Mouse (Mus musculus): Measurements from ENCODE around the gene 6030452D12Rik. TPM values are rescaled to one million over a fixed set of nuclear protein-coding genes. Genes with fewer than 3 reads are reported as not detected.

6030452D12Rik gene
- total RNA-seq, 1 experiment, result not detected

- Histone ChIP-seq H3K36me3 (ENCODE audit: control insufficient read depth, insufficient read depth, low read length, poor library complexity, severe bottlenecking) (no peaks in the 10 kb centered on the region), H3K4me1 (ENCODE audit: control insufficient read depth in 2 of 2, insufficient read depth in 2 of 2, low read length in 2 of 2, poor library complexity in 1 of 2) (peaks cover 7% of the 10 kb centered on the region in 2 experiments; a peak in 1 of 4 replicates), H3K4me3 (ENCODE audit: insufficient read depth in 1 of 2, low read depth in 1 of 2, low read length in 2 of 2, poor library complexity in 1 of 2, severe bottlenecking in 1 of 2) (no peak overlapping the region), H3K9ac (ENCODE audit: insufficient read depth, low read depth, low read length, poor library complexity, severe bottlenecking) (no peak overlapping the region), H3K27ac (ENCODE audit: insufficient read depth, low read depth, low read length, poor library complexity, severe bottlenecking) (no peak overlapping the region), H3K9me3 (ENCODE audit: control insufficient read depth, insufficient read depth, low read depth, low read length) (peaks cover 4% of the 10 kb centered on the region; the same call in 1 of the 2 replicates)
- no peak for DNase-seq (ENCODE audit: low read depth, low spot score)
- in situ Hi-C loops (cut with MboI; ENCODE audit: low sequenced_read_pairs in 2 of 2, unreplicated experiment in 2 of 2), result no loop called here
- peak; percentile 86 for TF ChIP-seq ZNF384 (IDR thresholded peaks at IDR 0.05; ENCODE audit: low read depth, low read length)
- TF ChIP-seq ZC3H11A (IDR thresholded peaks at IDR 0.05; ENCODE audit: borderline replicate concordance, low read depth, low read length), result no peak
These were observed 8.9 kb downstream of the 6030452D12Rik start for GRCm38 (mm10) chr8:106509079-106509780.

- no peak within 1 kb of the TSS for H3K27ac ChIP-seq (ENCODE audit: insufficient read depth, low read depth, low read length, poor library complexity, severe bottlenecking)
- H3K4me1 ChIP-seq (ENCODE audit: control insufficient read depth in 2 of 2, insufficient read depth in 2 of 2, low read length in 2 of 2, poor library complexity in 1 of 2), result peaks cover 7% of the 10 kb centered on the region in 2 experiments; a peak in 1 of 4 replicates
- no peak for DNase-seq (ENCODE audit: low read depth, low spot score)
- H3K4me3 ChIP-seq (ENCODE audit: insufficient read depth in 1 of 2, low read depth in 1 of 2, low read length in 2 of 2, poor library complexity in 1 of 2, severe bottlenecking in 1 of 2), result peak within 1 kb of the TSS; percentile 66 to 76
- H3K36me3 ChIP-seq (ENCODE audit: control insufficient read depth, insufficient read depth, low read length, poor library complexity, severe bottlenecking), result no peaks in the 10 kb centered on the region
- H3K9me3 ChIP-seq (ENCODE audit: control insufficient read depth, insufficient read depth, low read depth, low read length), result no peaks in the 10 kb centered on the region
- TF ChIP-seq MAFK (IDR thresholded peaks at IDR 0.05; ENCODE audit: insufficient read depth, low read depth, low read length) (no peak), HCFC1 (IDR thresholded peaks at IDR 0.05; ENCODE audit: borderline replicate concordance, insufficient read depth, low read length) (no peak), ZNF384 (IDR thresholded peaks at IDR 0.05; ENCODE audit: low read depth, low read length) (0 out of 2 replicates have a peak, but pooled peaks have one; percentile 20)
- in situ Hi-C loops (cut with MboI; ENCODE audit: low sequenced_read_pairs in 2 of 2, unreplicated experiment in 2 of 2), result no loop called here
- H3K9ac ChIP-seq (ENCODE audit: insufficient read depth, low read depth, low read length, poor library complexity, severe bottlenecking), result peak within 1 kb of the TSS; percentile 75
These were observed 10.1 kb downstream of the 6030452D12Rik start, which contains the start of gene Cdh3 for GRCm38 (mm10) chr8:106510365-106510975. Gene Cdh3, plus strand, starts transcription at chr8:106510891.

- peak overlapping the region; percentile 66 to 76 for H3K4me3 ChIP-seq (ENCODE audit: insufficient read depth in 1 of 2, low read depth in 1 of 2, low read length in 2 of 2, poor library complexity in 1 of 2, severe bottlenecking in 1 of 2)
These were observed 10.8 kb downstream of the 6030452D12Rik start for GRCm38 (mm10) chr8:106511065-106511501.

GRCm38 (mm10) chr8:106511531-106512041, 11.3 kb downstream of the 6030452D12Rik start:
- H3K27ac ChIP-seq (ENCODE audit: insufficient read depth, low read depth, low read length, poor library complexity, severe bottlenecking), result no peak overlapping the region
- H3K9me3 ChIP-seq (ENCODE audit: control insufficient read depth, insufficient read depth, low read depth, low read length), result no peaks in the 10 kb centered on the region
- H3K36me3 ChIP-seq (ENCODE audit: control insufficient read depth, insufficient read depth, low read length, poor library complexity, severe bottlenecking), result peaks cover under 1% of the 10 kb centered on the region; the same call in 1 of the 2 replicates
- peak overlapping the region; percentile 75 for H3K9ac ChIP-seq (ENCODE audit: insufficient read depth, low read depth, low read length, poor library complexity, severe bottlenecking)
- in situ Hi-C loops (cut with MboI; ENCODE audit: low sequenced_read_pairs in 2 of 2, unreplicated experiment in 2 of 2), result no loop called here
- peaks cover 9 to 12% of the 10 kb centered on the region in 2 experiments; a peak in 3 of 4 replicates for H3K4me1 ChIP-seq (ENCODE audit: control insufficient read depth in 2 of 2, insufficient read depth in 2 of 2, low read length in 2 of 2, poor library complexity in 1 of 2)
- no peak for DNase-seq (ENCODE audit: low read depth, low spot score)
- TF ChIP-seq CHD2 (IDR thresholded peaks at IDR 0.05; ENCODE audit: low read depth, low read length), result no peak
- peak; percentile 4; the same call in 1 of the 2 replicates for TF ChIP-seq HCFC1 (IDR thresholded peaks at IDR 0.05; ENCODE audit: borderline replicate concordance, insufficient read depth, low read length)
- TF ChIP-seq ZC3H11A (IDR thresholded peaks at IDR 0.05; ENCODE audit: borderline replicate concordance, low read depth, low read length), result no peak
- no peak for TF ChIP-seq MAFK (IDR thresholded peaks at IDR 0.05; ENCODE audit: insufficient read depth, low read depth, low read length)
- TF ChIP-seq ZNF384 (IDR thresholded peaks at IDR 0.05; ENCODE audit: low read depth, low read length), result no peak
- H3K4me3 ChIP-seq (ENCODE audit: insufficient read depth in 1 of 2, low read depth in 1 of 2, low read length in 2 of 2, poor library complexity in 1 of 2, severe bottlenecking in 1 of 2), result peak overlapping the region; percentile 66 to 76

More at GRCm38 (mm10) chr8:106511065-106511501, 10.8 kb downstream of the 6030452D12Rik start:
- Histone ChIP-seq H3K27ac (ENCODE audit: insufficient read depth, low read depth, low read length, poor library complexity, severe bottlenecking) (no peak overlapping the region), H3K9ac (ENCODE audit: insufficient read depth, low read depth, low read length, poor library complexity, severe bottlenecking) (peak overlapping the region; percentile 75), H3K9me3 (ENCODE audit: control insufficient read depth, insufficient read depth, low read depth, low read length) (no peaks in the 10 kb centered on the region), H3K4me1 (ENCODE audit: control insufficient read depth in 2 of 2, insufficient read depth in 2 of 2, low read length in 2 of 2, poor library complexity in 1 of 2) (peaks cover 7% of the 10 kb centered on the region in 2 experiments; a peak in 1 of 4 replicates), H3K36me3 (ENCODE audit: control insufficient read depth, insufficient read depth, low read length, poor library complexity, severe bottlenecking) (no peaks in the 10 kb centered on the region)
- in situ Hi-C loops (cut with MboI; ENCODE audit: low sequenced_read_pairs in 2 of 2, unreplicated experiment in 2 of 2), result no loop called here
- TF ChIP-seq ZNF384 (IDR thresholded peaks at IDR 0.05; ENCODE audit: low read depth, low read length) (no peak), CHD2 (IDR thresholded peaks at IDR 0.05; ENCODE audit: low read depth, low read length) (no peak)
- no peak for DNase-seq (ENCODE audit: low read depth, low spot score)

Data from ES-E14 (cell line).